Mouse (Mus musculus) CH12.LX (cell line): ENCODE data around the gene Pdap1. TPM values are rescaled to one million over a fixed set of nuclear protein-coding genes. Genes with fewer than 3 reads are reported as not detected.

Experiments used
- DNase-seq: peaks from one replicate; pipeline ENCODE4 v3.0.0-alpha.2; 2013; ENCODE audit errors: extremely low read depth
- H3K27ac ChIP-seq: 2 replicates; pipeline ENCODE4 v1.5.1; 2012; ENCODE audit warnings: low read depth, mild to moderate bottlenecking, control low read depth, moderate library complexity; ENCODE audit not compliant: insufficient read depth
- H3K27me3 ChIP-seq: replicated peaks from 2 replicates; pipeline ENCODE3; 2012; ENCODE audit warnings: inconsistent platforms
- H3K36me3 ChIP-seq, 2 experiments: replicated peaks in 1 of 2; 2 replicates each; pipeline versions ENCODE3 to v1.6.1; 2012; ENCODE audit warnings: inconsistent platforms in 1 of 2, low read length in 1 of 2, mild to moderate bottlenecking in 1 of 2, mixed read lengths in 1 of 2, moderate library complexity in 1 of 2; ENCODE audit not compliant: control insufficient read depth in 1 of 2, insufficient read depth in 1 of 2
- H3K4me1 ChIP-seq, 2 experiments: 2 replicates each; pipeline ENCODE4 v1.6.1; 2012; ENCODE audit warnings: inconsistent platforms in 1 of 2, moderate library complexity in 1 of 2; ENCODE audit not compliant: insufficient read depth in 2 of 2, control insufficient read depth in 1 of 2
- H3K4me2 ChIP-seq: 2 replicates; pipeline ENCODE4 v1.6.1; 2012; ENCODE audit warnings: low read depth, mild to moderate bottlenecking, control low read depth; ENCODE audit not compliant: poor library complexity, insufficient read depth, severe bottlenecking
- H3K4me3 ChIP-seq, 3 experiments: fragments of 150-350 bp in 1 of 3; sonication (generic) in 1 of 3; replicated peaks in 1 of 3; 2 replicates each; pipeline versions ENCODE3 to v1.5.1; 2011 to 2012; ENCODE audit warnings: low read depth in 2 of 3, low read length in 2 of 3, mild to moderate bottlenecking in 2 of 3, moderate library complexity in 2 of 3, control low read depth in 1 of 3, improper control_type of control experiment in 1 of 3, inconsistent platforms in 1 of 3, mixed read lengths in 1 of 3; ENCODE audit not compliant: poor library complexity in 1 of 3
- H3K79me2 ChIP-seq: replicated peaks from 2 replicates; pipeline ENCODE4 v1.6.1; 2012; ENCODE audit warnings: mild to moderate bottlenecking, moderate library complexity; ENCODE audit not compliant: control insufficient read depth, poor library complexity, insufficient read depth, severe bottlenecking; ENCODE audit errors: extremely low read depth
- H3K9ac ChIP-seq: 2 replicates; pipeline ENCODE4 v1.6.1; 2012; ENCODE audit warnings: low read depth, mild to moderate bottlenecking, control low read depth, moderate library complexity; ENCODE audit not compliant: insufficient read depth
- H3K9me3 ChIP-seq: replicated peaks from 2 replicates; pipeline ENCODE3; 2012; ENCODE audit warnings: low read length, inconsistent platforms, mixed read lengths
- CHD2 ChIP-seq: IDR thresholded peaks from 2 replicates; pipeline ENCODE4 v1.6.1; 2011; ENCODE audit warnings: low read length, improper control_type of control experiment
- CTCF ChIP-seq, 2 experiments: IDR thresholded peaks in 1 of 2; conservative IDR thresholded peaks in 1 of 2; 2 replicates each; pipeline ENCODE4 v1.5.1; 2011 to 2012; ENCODE audit warnings: low read depth in 2 of 2, low read length in 2 of 2, improper control_type of control experiment in 1 of 2, inconsistent platforms in 1 of 2, mild to moderate bottlenecking in 1 of 2, moderate library complexity in 1 of 2
- EP300 ChIP-seq: IDR thresholded peaks from 2 replicates; pipeline ENCODE4 v1.6.1; 2011; ENCODE audit warnings: low read length, improper control_type of control experiment
- ETS1 ChIP-seq: conservative IDR thresholded peaks from 2 replicates; pipeline ENCODE4 v1.6.1; 2012; ENCODE audit warnings: low read depth, mild to moderate bottlenecking, inconsistent platforms, low read length, improper control_type of control experiment, moderate library complexity
- HCFC1 ChIP-seq: IDR thresholded peaks from 2 replicates; pipeline ENCODE4 v1.6.1; 2012; ENCODE audit warnings: low read depth, mild to moderate bottlenecking, inconsistent platforms, low read length, improper control_type of control experiment
- JUN ChIP-seq: IDR thresholded peaks from 2 replicates; pipeline ENCODE4 v1.6.1; 2011; ENCODE audit warnings: low read depth, mild to moderate bottlenecking, low read length, improper control_type of control experiment, moderate library complexity; ENCODE audit not compliant: insufficient read depth
- MEF2A ChIP-seq: IDR thresholded peaks from 2 replicates; pipeline ENCODE4 v1.6.1; 2014; ENCODE audit warnings: low read depth, mild to moderate bottlenecking, inconsistent platforms, low read length, improper control_type of control experiment, borderline replicate concordance
- NELFE ChIP-seq: IDR thresholded peaks from 2 replicates; pipeline ENCODE4 v1.6.1; 2011; ENCODE audit warnings: low read depth, low read length, improper control_type of control experiment
- NRF1 ChIP-seq: IDR thresholded peaks from 2 replicates; pipeline ENCODE4 v1.6.1; 2014; ENCODE audit warnings: low read depth, mild to moderate bottlenecking, inconsistent platforms, low read length, improper control_type of control experiment, moderate library complexity
- USF1 ChIP-seq: IDR thresholded peaks from 2 replicates; pipeline ENCODE4 v1.6.1; 2014; ENCODE audit warnings: low read depth, mild to moderate bottlenecking, inconsistent platforms, low read length, improper control_type of control experiment
- dilution Hi-C: fragments of 300-500 bp; cut with MboI; formaldehyde crosslinking; loops from 2 replicates; pipeline ENCODE4 v1.14.3; 2020; ENCODE audit warnings: low sequenced_read_pairs; ENCODE audit not compliant: extremely low pct_unique_long_range_greater_than_20kb, extremely low pct_ligation_motif_present
- in situ Hi-C: fragments of 300-500 bp; cut with MboI; formaldehyde crosslinking; loops from 3 replicates; pipeline ENCODE4 v1.14.3; 2019; ENCODE audit warnings: low sequenced_read_pairs, low pct_ligation_motif_present, low pct_unique_long_range_greater_than_20kb, mixed read lengths
- polyA plus RNA-seq: library from polyadenylated mRNA; unstranded; fragments of >175 nt; gene quantifications from 2 replicates; pipeline ENCODE4 v1.2.1, GENCODE M21; 2012; ENCODE audit warnings: low read depth; ENCODE audit not compliant: insufficient read length
- total RNA-seq, 2 experiments: library from RNA; depleted of rRNA; stranded (reverse); fragments of 300-350 nt in 1 of 2; fragments of >200 nt in 1 of 2; gene quantifications; 2 replicates each; pipeline ENCODE4 v1.2.3; 2012 to 2014

Gene Pdap1
- total and polyA plus RNA-seq, 3 experiments = 58.9 to 267 (median 86.7) TPM

DNA sequence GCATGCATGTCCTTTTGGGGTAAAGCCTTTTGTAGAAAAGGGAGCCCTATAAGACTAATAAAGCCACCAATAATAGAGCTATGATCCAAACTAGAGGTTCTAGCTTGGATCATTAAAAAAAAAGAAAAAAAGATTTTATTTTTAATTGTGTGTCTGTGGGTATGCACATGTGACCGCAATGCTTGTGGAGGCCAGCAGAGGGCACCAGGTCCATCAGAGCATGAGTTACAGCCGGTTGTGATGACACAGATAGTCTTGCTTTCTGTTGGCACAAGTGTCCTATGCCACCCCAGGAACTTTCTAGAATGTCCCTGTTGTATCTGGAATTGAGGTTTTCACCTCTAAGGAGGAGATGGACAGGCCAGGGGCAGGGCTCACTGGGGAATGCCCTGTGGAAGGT lies 20.7 kb downstream of the Pdap1 start:
- no peak overlapping the region for H3K27ac ChIP-seq
- H3K4me3 ChIP-seq = no peak overlapping the region
- no peak overlapping the region for H3K9ac ChIP-seq
- H3K9me3 ChIP-seq = peaks cover 12% of the 10 kb centered on the region
- H3K4me2 ChIP-seq = no peak overlapping the region
- TF ChIP-seq MEF2A (no peak), CTCF (conservative IDR thresholded peaks at IDR 0.05 in 1 of 2, IDR thresholded peaks at IDR 0.05 in 1 of 2; ENCODE audit: low read depth in 2 of 2, low read length in 2 of 2) (peak; percentile 34 to 41; a peak in 3 of 4 replicates), JUN (no peak)
- peaks cover 70% of the 10 kb centered on the region for H3K79me2 ChIP-seq
- in situ Hi-C loops = no loop called here
- no peaks in the 10 kb centered on the region for H3K27me3 ChIP-seq
- DNase-seq = peak; percentile 41
- dilution Hi-C loops = no loop called here
- H3K4me1 ChIP-seq = peaks cover 0 to 7% of the 10 kb centered on the region in 2 experiments; a peak in 2 of 4 replicates
- H3K36me3 ChIP-seq = peaks cover 53 to 74% of the 10 kb centered on the region in 2 experiments

DNA sequence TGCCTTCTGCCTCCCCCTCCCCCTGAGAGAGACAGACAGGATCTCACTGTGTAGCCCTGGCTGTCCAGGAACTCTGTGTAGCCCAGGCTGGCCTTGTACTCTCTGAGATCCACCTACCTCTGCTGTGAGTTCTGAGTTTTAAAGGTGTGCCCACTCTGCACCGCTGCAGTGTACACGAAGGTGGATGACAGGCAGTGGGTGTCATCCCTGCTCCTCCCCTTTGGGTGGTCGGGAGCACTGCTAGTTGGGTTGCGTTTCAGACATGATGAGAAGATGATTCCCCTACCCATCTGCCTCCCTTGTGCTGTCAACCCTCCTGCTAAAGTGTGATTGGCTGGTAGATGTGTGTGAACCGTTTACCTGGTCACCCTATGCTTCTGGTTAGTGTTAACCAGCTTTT lies 21.6 kb downstream of the Pdap1 start:
- peaks cover 2 to 11% of the 10 kb centered on the region in 2 experiments; a peak in 2 of 4 replicates for H3K4me1 ChIP-seq
- H3K9ac ChIP-seq = no peak overlapping the region
- H3K4me2 ChIP-seq = no peak overlapping the region
- H3K4me3 ChIP-seq = no peak overlapping the region
- DNase-seq = no peak
- in situ Hi-C loops = no loop called here
- H3K9me3 ChIP-seq = peaks cover 12% of the 10 kb centered on the region
- no peak overlapping the region for H3K27ac ChIP-seq
- peaks cover 44 to 65% of the 10 kb centered on the region in 2 experiments for H3K36me3 ChIP-seq
- dilution Hi-C loops = no loop called here
- TF ChIP-seq JUN (no peak), HCFC1 (no peak), NRF1 (no peak)
- H3K79me2 ChIP-seq = peaks cover 70% of the 10 kb centered on the region
- H3K27me3 ChIP-seq = no peaks in the 10 kb centered on the region

DNA sequence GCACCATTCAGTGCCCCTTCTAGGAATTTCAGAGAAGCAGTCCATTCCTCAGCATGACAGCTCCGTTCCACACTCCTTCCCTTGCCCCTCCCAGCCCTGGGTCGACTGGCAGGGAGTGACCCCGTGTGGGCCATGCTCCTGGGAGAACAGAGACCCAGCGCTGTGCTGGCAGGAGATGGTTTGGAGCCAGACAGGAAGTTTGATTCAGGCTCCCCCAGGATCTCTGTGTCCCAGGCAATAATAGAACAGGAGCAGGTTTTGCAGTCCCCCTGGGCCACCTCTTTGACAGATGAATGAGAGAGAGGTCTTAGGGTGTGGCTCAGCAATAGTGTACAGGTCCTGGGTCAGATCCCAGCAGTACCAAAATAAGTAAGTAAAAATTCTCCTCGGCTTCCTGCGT lies 22.0 kb downstream of the Pdap1 start:
- peaks cover 40 to 60% of the 10 kb centered on the region in 2 experiments for H3K36me3 ChIP-seq
- no peak for DNase-seq
- H3K9ac ChIP-seq = no peak overlapping the region
- peaks cover 2 to 13% of the 10 kb centered on the region in 2 experiments; a peak in 2 of 4 replicates for H3K4me1 ChIP-seq
- peaks cover 70% of the 10 kb centered on the region for H3K79me2 ChIP-seq
- dilution Hi-C loops (no loop called here), in situ Hi-C loops (no loop called here)
- H3K27me3 ChIP-seq = no peaks in the 10 kb centered on the region
- H3K27ac ChIP-seq = no peak overlapping the region
- no peak overlapping the region for H3K4me2 ChIP-seq
- H3K9me3 ChIP-seq = peaks cover 12% of the 10 kb centered on the region
- TF ChIP-seq ETS1 = no peak
- no peak for TF ChIP-seq CHD2
- no peak for TF ChIP-seq USF1
- no peak for TF ChIP-seq EP300
- no peak for TF ChIP-seq MEF2A
- no peak for TF ChIP-seq NELFE
- no peak overlapping the region for H3K4me3 ChIP-seq
